Mouse (Mus musculus) cerebellum, postnatal 4 days (tissue): ENCODE data around the gene Sap30bp.

Experiments
- DNase-seq, 2 experiments: peaks; one replicate each; pipeline ENCODE4 v3.0.0; 2022; ENCODE audit warnings: low spot score in 2 of 2, mixed read lengths in 1 of 2

The Sap30bp gene

GRCm38 (mm10) chr11:115933108-115933746 is at the start of gene Sap30bp, which contains the start of gene Recql5:
TSS of gene Sap30bp (plus strand) at chr11:115933282.
TSS of gene Recql5 (minus strand) at chr11:115933477.
- peak; percentile 95 to 96 for DNase-seq

GRCm38 (mm10) chr11:115884361-115884760 is 48.7 kb upstream of the Sap30bp start:
- no peak for DNase-seq

GRCm38 (mm10) chr11:115885281-115885680 is 47.8 kb upstream of the Sap30bp start:
- DNase-seq, result no peak

- no peak for DNase-seq
These were observed 46.6 kb upstream of the Sap30bp start for GRCm38 (mm10) chr11:115886446-115886845.

GRCm38 (mm10) chr11:115888020-115888419 is 45.1 kb upstream of the Sap30bp start:
- peak in 1 of 2 experiments; percentile 24 for DNase-seq

- DNase-seq, result no peak
These were observed 43.9 kb upstream of the Sap30bp start for GRCm38 (mm10) chr11:115889159-115889558.

GRCm38 (mm10) chr11:115892213-115892612 is 40.9 kb upstream of the Sap30bp start:
- DNase-seq, result no peak

GRCm38 (mm10) chr11:115893071-115893470 is 40.0 kb upstream of the Sap30bp start:
- DNase-seq, result no peak

- no peak for DNase-seq
These were observed 38.1 kb upstream of the Sap30bp start for GRCm38 (mm10) chr11:115894755-115895520.

GRCm38 (mm10) chr11:115898446-115898845 is 34.6 kb upstream of the Sap30bp start:
- no peak for DNase-seq

GRCm38 (mm10) chr11:115898886-115899285 is 34.2 kb upstream of the Sap30bp start:
- peak in 1 of 2 experiments; percentile 61 for DNase-seq

GRCm38 (mm10) chr11:115899486-115900266 is 33.4 kb upstream of the Sap30bp start, which contains the start of gene Smim5:
TSS of gene Smim5 (plus strand) at chr11:115899966.
- no peak for DNase-seq

GRCm38 (mm10) chr11:115900561-115901337 is 32.3 kb upstream of the Sap30bp start:
- DNase-seq, result no peak

- no peak for DNase-seq
These were observed 31.5 kb upstream of the Sap30bp start for GRCm38 (mm10) chr11:115901338-115902161.

GRCm38 (mm10) chr11:115902177-115902576 is 30.9 kb upstream of the Sap30bp start:
- no peak for DNase-seq

- DNase-seq, result no peak
These were observed 30.3 kb upstream of the Sap30bp start for GRCm38 (mm10) chr11:115902831-115903230.

GRCm38 (mm10) chr11:115903384-115904230 is 29.5 kb upstream of the Sap30bp start:
- DNase-seq, result no peak

GRCm38 (mm10) chr11:115904231-115904955 is 28.7 kb upstream of the Sap30bp start:
- no peak for DNase-seq
